ENCODE assay signal across 1 mouse cellular context in genomic region chr7:128610897-128611798, GRCm38 (mm10).
TF ChIP-seq lines count a peak whose summit lies in the region.

Gene Inpp5f (plus strand): TSS chr7:128611328.

TF ChIP-seq in MEL, 35 proteins besides CTCF, POLR2A, EP300 and RAD21 (continued from another document):
- TF ChIP-seq ETS1 (IDR thresholded peaks at IDR 0.05; ENCODE audit: low read depth, low read length) (0 out of 2 replicates have a peak, but pooled peaks have one; percentile 4), UBTF (IDR thresholded peaks at IDR 0.05; ENCODE audit: borderline replicate concordance, insufficient read depth, low read depth, low read length) (no peak), MYC (IDR thresholded peaks at IDR 0.05; ENCODE audit: low read depth, low read length) (0 out of 2 replicates have a peak, but pooled peaks have one; percentile 48), TBP (IDR thresholded peaks at IDR 0.05; ENCODE audit: low read depth, low read length) (peak; percentile 78)
